Mouse (Mus musculus): Measurements from ENCODE around the gene Dhdh. TPM values are rescaled to one million over a fixed set of nuclear protein-coding genes. Genes with fewer than 3 reads are reported as not detected.
"Not testable (repeated sequence)": the region's sequence is repeated elsewhere in the genome, so short reads cannot be mapped to it uniquely, and the experiment has no call there.

Dhdh gene
- polyA plus RNA-seq, 1 experiment: 0.13 TPM

DNA sequence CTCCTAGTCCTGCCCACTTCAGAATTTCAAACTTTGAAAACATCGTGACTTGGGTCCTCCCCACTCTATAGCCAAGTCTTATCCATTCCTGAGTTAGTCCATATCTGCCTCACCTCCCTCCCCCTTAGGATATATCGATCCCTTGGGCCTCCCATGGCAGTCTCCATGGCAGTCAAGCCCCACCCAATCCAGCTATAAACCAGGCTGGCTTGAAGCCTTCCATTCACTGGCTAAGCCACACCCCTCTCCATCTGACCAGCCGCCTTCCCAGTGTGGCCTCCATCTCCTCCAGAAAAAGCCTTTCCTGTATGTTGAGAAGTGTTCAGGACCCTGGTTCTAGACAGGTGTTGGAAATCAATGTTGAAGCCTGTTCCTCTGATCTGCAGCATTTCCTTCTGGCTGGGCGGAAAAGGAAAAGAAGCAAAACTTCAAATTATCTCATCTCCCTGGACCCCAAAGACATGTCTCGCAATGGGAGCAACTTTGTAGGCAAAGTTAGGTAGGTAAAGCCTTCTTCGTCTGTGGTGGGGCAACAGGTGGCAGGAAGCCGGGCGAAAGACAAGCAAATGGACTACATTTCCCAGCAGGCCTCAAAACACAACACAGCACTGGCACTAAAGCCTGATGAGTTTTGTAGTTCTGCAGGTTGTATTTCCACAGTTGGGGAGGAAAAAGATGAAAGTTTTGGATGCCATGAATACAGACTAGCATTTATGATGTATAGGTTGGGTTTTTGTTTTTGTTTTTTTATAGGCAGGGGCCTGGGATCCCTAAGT lies 30.9 kb upstream of the Dhdh start:
- no peak overlapping the region for H3ac ChIP-seq (ENCODE audit: control insufficient read depth, insufficient read length)
- no peaks in the 10 kb centered on the region for H3K27me3 ChIP-seq (ENCODE audit: control insufficient read depth, insufficient read depth, insufficient read length)
- TF ChIP-seq E2F4 (IDR thresholded peaks at IDR 0.05; ENCODE audit: insufficient read depth) (no peak), MYOD1 (IDR thresholded peaks at IDR 0.05; ENCODE audit: control insufficient read depth in 1 of 3, insufficient read length in 2 of 3, low read depth in 2 of 3) (peak in 1 of 3 experiments; percentile 19)
- H3K36me3 ChIP-seq (ENCODE audit: control insufficient read depth, insufficient read depth): peaks cover 25% of the 10 kb centered on the region
- H3K4me3 ChIP-seq: no peak overlapping the region
- no peak overlapping the region for H3K4me2 ChIP-seq (ENCODE audit: low read depth)
- peaks cover 14% of the 10 kb centered on the region for H3K79me2 ChIP-seq (ENCODE audit: control insufficient read depth, insufficient read depth)

DNA sequence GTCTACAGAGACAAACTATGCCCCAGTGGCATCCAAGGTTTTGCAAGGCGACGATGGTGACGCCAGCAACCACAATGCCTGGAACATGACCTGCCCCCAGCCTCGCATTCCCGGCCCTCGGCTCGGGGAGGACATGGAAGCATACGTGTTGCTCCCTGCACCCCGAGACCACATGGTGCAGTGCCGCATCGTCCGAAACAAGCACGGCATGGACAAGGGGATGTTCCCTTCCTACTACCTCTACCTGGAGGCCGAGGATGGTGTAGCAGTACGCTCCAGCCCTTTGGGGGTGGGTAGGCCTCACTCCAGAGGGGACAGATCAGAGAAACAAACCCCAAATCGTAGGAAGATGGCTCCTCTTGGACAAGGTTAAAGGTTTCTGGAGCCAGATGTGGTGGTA lies 30.0 kb upstream of the Dhdh start:
- Histone ChIP-seq H3K36me3 (ENCODE audit: control insufficient read depth, insufficient read depth) (peaks cover 19% of the 10 kb centered on the region), H3K79me2 (ENCODE audit: control insufficient read depth, insufficient read depth) (peaks cover 5% of the 10 kb centered on the region), H3ac (ENCODE audit: control insufficient read depth, insufficient read length) (no peak overlapping the region), H3K4me3 (no peak overlapping the region), H3K4me2 (ENCODE audit: low read depth) (no peak overlapping the region), H3K27me3 (ENCODE audit: control insufficient read depth, insufficient read depth, insufficient read length) (no peaks in the 10 kb centered on the region)
- TF ChIP-seq E2F4 (IDR thresholded peaks at IDR 0.05; ENCODE audit: insufficient read depth): no peak
- TF ChIP-seq MYOD1 (IDR thresholded peaks at IDR 0.05; ENCODE audit: control insufficient read depth in 1 of 3, insufficient read length in 2 of 3, low read depth in 2 of 3): no peak
- TF ChIP-seq MYOG (IDR thresholded peaks at IDR 0.05; ENCODE audit: control insufficient read depth in 1 of 3, insufficient read depth in 1 of 3, insufficient read length in 2 of 3, low read depth in 2 of 3): no peak
- TF ChIP-seq POLR2AphosphoS2 (IDR thresholded peaks at IDR 0.05; ENCODE audit: insufficient read length, low read depth): no peak
- TF ChIP-seq CEBPB (IDR thresholded peaks at IDR 0.05; ENCODE audit: insufficient read depth, poor library complexity, severe bottlenecking): no peak
- no peak for TF ChIP-seq TCF3 (IDR thresholded peaks at IDR 0.05; ENCODE audit: insufficient read length, low read depth)
- no peak for TF ChIP-seq POLR2A (IDR thresholded peaks at IDR 0.05; ENCODE audit: insufficient read length, low read depth)
- TF ChIP-seq MAX (IDR thresholded peaks at IDR 0.05; ENCODE audit: low read depth): no peak

DNA sequence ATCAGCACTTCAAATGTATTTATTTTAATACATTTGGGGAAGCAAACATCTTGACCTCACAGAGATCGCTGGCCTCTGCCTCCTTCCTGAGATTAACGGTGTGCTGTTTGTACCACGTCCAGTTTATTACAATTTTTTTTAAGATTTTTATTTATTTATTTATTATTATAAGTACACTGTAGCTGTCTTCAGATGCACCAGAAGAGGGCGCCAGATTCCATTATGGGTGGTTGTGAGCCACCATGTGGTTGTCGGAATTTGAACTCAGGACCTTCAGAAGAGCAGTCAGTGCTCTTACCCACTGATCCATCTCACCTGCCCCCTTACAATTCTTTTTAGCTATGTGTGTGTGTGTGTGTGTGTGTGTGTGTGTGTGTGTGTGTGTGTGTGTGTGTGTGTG lies 28.2 kb upstream of the Dhdh start:
- H3ac ChIP-seq (ENCODE audit: control insufficient read depth, insufficient read length); H3K4me2 ChIP-seq (ENCODE audit: low read depth); H3K79me2 ChIP-seq (ENCODE audit: control insufficient read depth, insufficient read depth); H3K36me3 ChIP-seq (ENCODE audit: control insufficient read depth, insufficient read depth); H3K27me3 ChIP-seq (ENCODE audit: control insufficient read depth, insufficient read depth, insufficient read length); H3K4me3 ChIP-seq: not testable (repeated sequence)

DNA sequence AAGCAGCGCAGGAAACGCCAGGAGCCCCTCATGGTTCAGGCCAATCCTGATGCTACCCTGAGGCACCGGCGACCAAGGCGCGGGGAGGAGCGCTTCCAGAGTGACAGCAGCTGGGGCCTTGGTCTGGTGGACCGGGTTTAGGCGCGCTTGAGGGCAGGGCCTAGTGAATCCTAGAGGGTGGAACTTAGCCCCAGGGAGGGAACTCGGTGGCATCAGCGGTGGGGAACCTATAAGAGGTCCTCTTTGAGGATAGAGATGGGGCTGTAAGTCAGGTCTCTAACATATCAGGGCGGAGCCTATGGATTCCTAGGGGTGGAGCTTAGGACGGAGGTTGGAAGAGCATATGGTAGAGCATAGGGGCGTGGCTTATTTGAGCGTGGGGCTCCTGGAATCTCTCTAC lies 26.8 kb upstream of the Dhdh start:
- H3ac ChIP-seq (ENCODE audit: control insufficient read depth, insufficient read length): no peak overlapping the region
- TF ChIP-seq E2F4 (IDR thresholded peaks at IDR 0.05; ENCODE audit: insufficient read depth) (no peak), TCF3 (IDR thresholded peaks at IDR 0.05; ENCODE audit: insufficient read length, low read depth) (no peak), MYOG (IDR thresholded peaks at IDR 0.05; ENCODE audit: control insufficient read depth in 1 of 3, insufficient read depth in 1 of 3, insufficient read length in 2 of 3, low read depth in 2 of 3) (no peak), TCF12 (IDR thresholded peaks at IDR 0.05; ENCODE audit: insufficient read depth, poor library complexity, severe bottlenecking) (no peak), CEBPB (IDR thresholded peaks at IDR 0.05; ENCODE audit: insufficient read depth, poor library complexity, severe bottlenecking) (no peak), POLR2A (IDR thresholded peaks at IDR 0.05; ENCODE audit: insufficient read length, low read depth) (no peak), MYOD1 (IDR thresholded peaks at IDR 0.05; ENCODE audit: control insufficient read depth in 1 of 3, insufficient read length in 2 of 3, low read depth in 2 of 3) (no peak), USF1 (IDR thresholded peaks at IDR 0.05; ENCODE audit: low read depth) (no peak), POLR2AphosphoS2 (IDR thresholded peaks at IDR 0.05; ENCODE audit: insufficient read length, low read depth) (no peak), MAX (IDR thresholded peaks at IDR 0.05; ENCODE audit: low read depth) (no peak), SRF (IDR thresholded peaks at IDR 0.05; ENCODE audit: control insufficient read depth, insufficient read length, low read depth) (no peak), REST (IDR thresholded peaks at IDR 0.05; ENCODE audit: insufficient read depth, insufficient read length) (no peak)
- no peaks in the 10 kb centered on the region for H3K27me3 ChIP-seq (ENCODE audit: control insufficient read depth, insufficient read depth, insufficient read length)
- no peak overlapping the region for H3K4me2 ChIP-seq (ENCODE audit: low read depth)
- no peaks in the 10 kb centered on the region for H3K79me2 ChIP-seq (ENCODE audit: control insufficient read depth, insufficient read depth)
- no peak overlapping the region for H3K4me3 ChIP-seq
- H3K36me3 ChIP-seq (ENCODE audit: control insufficient read depth, insufficient read depth): no peaks in the 10 kb centered on the region

DNA sequence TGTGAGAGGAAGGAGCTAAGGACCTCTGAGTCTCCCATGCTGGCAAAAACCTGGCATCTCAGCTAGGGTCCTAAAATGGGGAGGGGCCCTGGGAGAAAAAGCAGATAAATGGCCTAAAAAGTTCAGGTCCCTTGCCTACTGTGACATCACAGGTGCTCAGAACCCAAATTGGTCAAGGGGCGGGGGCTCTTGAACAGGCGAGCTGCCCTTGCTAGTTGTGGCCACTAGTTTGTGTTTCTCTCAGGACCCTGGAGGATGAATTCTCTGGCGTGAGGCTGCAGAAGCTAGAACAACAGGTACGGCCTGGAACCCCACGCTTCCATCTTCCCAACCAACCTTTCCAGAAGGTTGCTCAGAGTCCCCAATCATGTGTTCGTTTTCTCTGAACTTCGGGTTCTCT lies 25.8 kb upstream of the Dhdh start:
- H3ac ChIP-seq (ENCODE audit: control insufficient read depth, insufficient read length): no peak overlapping the region
- no peaks in the 10 kb centered on the region for H3K36me3 ChIP-seq (ENCODE audit: control insufficient read depth, insufficient read depth)
- no peak overlapping the region for H3K4me2 ChIP-seq (ENCODE audit: low read depth)
- no peaks in the 10 kb centered on the region for H3K79me2 ChIP-seq (ENCODE audit: control insufficient read depth, insufficient read depth)
- TF ChIP-seq MAX (IDR thresholded peaks at IDR 0.05; ENCODE audit: low read depth) (no peak), POLR2AphosphoS2 (IDR thresholded peaks at IDR 0.05; ENCODE audit: insufficient read length, low read depth) (no peak), TCF12 (IDR thresholded peaks at IDR 0.05; ENCODE audit: insufficient read depth, poor library complexity, severe bottlenecking) (no peak), CEBPB (IDR thresholded peaks at IDR 0.05; ENCODE audit: insufficient read depth, poor library complexity, severe bottlenecking) (no peak), E2F4 (IDR thresholded peaks at IDR 0.05; ENCODE audit: insufficient read depth) (no peak), TCF3 (IDR thresholded peaks at IDR 0.05; ENCODE audit: insufficient read length, low read depth) (no peak), SRF (IDR thresholded peaks at IDR 0.05; ENCODE audit: control insufficient read depth, insufficient read length, low read depth) (no peak)
- no peak overlapping the region for H3K4me3 ChIP-seq
- H3K27me3 ChIP-seq (ENCODE audit: control insufficient read depth, insufficient read depth, insufficient read length): no peaks in the 10 kb centered on the region

All from myocyte (in vitro differentiated cells).